Mouse (Mus musculus) C2C12 (cell line): Measurements from ENCODE around the gene Rin1. TPM values are rescaled to one million over a fixed set of nuclear protein-coding genes. Genes with fewer than 3 reads are reported as not detected.

Experiments used
- H3K27me3 ChIP-seq: one replicate; pipeline ENCODE4 v1.6.1; 2011; ENCODE audit not compliant: control insufficient read depth, insufficient read depth, insufficient read length
- H3K36me3 ChIP-seq: one replicate; pipeline ENCODE4 v1.6.1; 2011; ENCODE audit not compliant: control insufficient read depth, insufficient read depth
- H3K4me3 ChIP-seq: one replicate; pipeline ENCODE4 v1.5.1; 2011; ENCODE audit warnings: mild to moderate bottlenecking, control low read depth; ENCODE audit not compliant: poor library complexity, insufficient read depth, severe bottlenecking
- H3K79me2 ChIP-seq: one replicate; pipeline ENCODE4 v1.6.1; 2011; ENCODE audit not compliant: control insufficient read depth, insufficient read depth
- H3K79me3 ChIP-seq: one replicate; pipeline ENCODE4 v1.6.1; 2011; ENCODE audit warnings: low read depth, control low read depth
- H3ac ChIP-seq: one replicate; pipeline ENCODE3; 2011; ENCODE audit warnings: low read depth; ENCODE audit not compliant: control insufficient read depth, insufficient read length
- CEBPB ChIP-seq: IDR thresholded peaks from one replicate; pipeline ENCODE4 v1.6.1; 2011; ENCODE audit warnings: low read depth, mild to moderate bottlenecking, control low read depth, moderate library complexity
- CTCF ChIP-seq: IDR thresholded peaks from one replicate; pipeline ENCODE4 v1.5.1; 2011; ENCODE audit not compliant: control insufficient read depth, insufficient read depth, insufficient read length
- FOSL1 ChIP-seq: IDR thresholded peaks from one replicate; pipeline ENCODE4 v1.8.0; 2011; ENCODE audit warnings: mild to moderate bottlenecking, low read length; ENCODE audit not compliant: poor library complexity, insufficient read depth, severe bottlenecking
- MAX ChIP-seq: IDR thresholded peaks from one replicate; pipeline ENCODE4 v1.6.1; 2011; ENCODE audit warnings: mild to moderate bottlenecking, control low read depth
- MYOD1 ChIP-seq: IDR thresholded peaks from one replicate; pipeline ENCODE4 v1.6.1; 2011; ENCODE audit warnings: low read depth; ENCODE audit not compliant: control insufficient read depth, insufficient read length
- MYOG ChIP-seq: IDR thresholded peaks from one replicate; pipeline ENCODE4 v1.6.1; 2011; ENCODE audit not compliant: control insufficient read depth, insufficient read length; ENCODE audit errors: extremely low read depth
- USF1 ChIP-seq: IDR thresholded peaks from one replicate; pipeline ENCODE4 v1.6.1; 2011; ENCODE audit warnings: low read depth, mild to moderate bottlenecking, control low read depth, moderate library complexity
- polyA plus RNA-seq: library from polyadenylated mRNA; unstranded; fragments of >200 nt; fragmentation: generic; extraction: Trizol; gene quantifications from one replicate; pipeline ENCODE4 v1.2.1, GENCODE M21; 2012; ENCODE audit warnings: missing spikeins

Gene Rin1
- polyA plus RNA-seq, 1 experiment = 48.9 TPM

GRCm38 (mm10) chr19:5087884-5088728 is 37.8 kb downstream of the Rin1 start, which contains the start of gene Yif1a:
TSS of gene Yif1a (plus strand) at chr19:5088538.
- no peak for TF ChIP-seq FOSL1
- peak; percentile 40 for TF ChIP-seq CTCF
- no peak for TF ChIP-seq MYOG
- no peak for TF ChIP-seq CEBPB
- TF ChIP-seq MYOD1 = no peak
- TF ChIP-seq MAX = peak; percentile 66
- TF ChIP-seq USF1 = no peak
- H3K79me2 ChIP-seq = peaks cover 13% of the 10 kb centered on the region
- peaks cover 3% of the 10 kb centered on the region for H3K36me3 ChIP-seq
- no peaks in the 10 kb centered on the region for H3K79me3 ChIP-seq
- no peaks in the 10 kb centered on the region for H3K27me3 ChIP-seq
- H3ac ChIP-seq = peak within 1 kb of the TSS; percentile 73
- peak within 1 kb of the TSS; percentile 86 for H3K4me3 ChIP-seq

- Histone ChIP-seq H3K4me3 (peak overlapping the region; percentile 86), H3K79me3 (no peaks in the 10 kb centered on the region), H3K27me3 (no peaks in the 10 kb centered on the region), H3ac (no peak overlapping the region), H3K36me3 (peaks cover 3% of the 10 kb centered on the region), H3K79me2 (peaks cover 13% of the 10 kb centered on the region)
- TF ChIP-seq USF1 = no peak
Observed at GRCm38 (mm10) chr19:5089324-5089723, 39.0 kb downstream of the Rin1 start.

- TF ChIP-seq MYOD1 = no peak
- no peak for TF ChIP-seq MAX
- no peak for TF ChIP-seq USF1
- no peak for TF ChIP-seq CEBPB
- no peak for TF ChIP-seq MYOG
- no peak for TF ChIP-seq FOSL1
- no peak for TF ChIP-seq CTCF
Observed at GRCm38 (mm10) chr19:5092083-5092482, 41.8 kb downstream of the Rin1 start.

GRCm38 (mm10) chr19:5093481-5094242 is 43.4 kb downstream of the Rin1 start:
- peaks cover 11% of the 10 kb centered on the region for H3K79me2 ChIP-seq
- no peak overlapping the region for H3K4me3 ChIP-seq
- H3ac ChIP-seq = no peak overlapping the region
- no peaks in the 10 kb centered on the region for H3K27me3 ChIP-seq
- TF ChIP-seq MYOG (no peak), FOSL1 (no peak), MAX (no peak), CEBPB (no peak), USF1 (no peak), CTCF (no peak)
- no peaks in the 10 kb centered on the region for H3K79me3 ChIP-seq
- peaks cover 3% of the 10 kb centered on the region for H3K36me3 ChIP-seq

More at GRCm38 (mm10) chr19:5092083-5092482, 41.8 kb downstream of the Rin1 start:
- Histone ChIP-seq H3K79me3 (no peaks in the 10 kb centered on the region), H3K36me3 (peaks cover 3% of the 10 kb centered on the region), H3K27me3 (no peaks in the 10 kb centered on the region), H3K79me2 (peaks cover 13% of the 10 kb centered on the region), H3ac (no peak overlapping the region), H3K4me3 (no peak overlapping the region)

- Histone ChIP-seq H3K79me3 (no peaks in the 10 kb centered on the region), H3K79me2 (peaks cover 6% of the 10 kb centered on the region), H3K4me3 (no peak overlapping the region), H3K36me3 (peaks cover 3% of the 10 kb centered on the region), H3K27me3 (no peaks in the 10 kb centered on the region), H3ac (no peak overlapping the region)
- no peak for TF ChIP-seq MYOG
- TF ChIP-seq CEBPB = no peak
- TF ChIP-seq MAX = no peak
- TF ChIP-seq CTCF = peak; percentile 75
Observed at GRCm38 (mm10) chr19:5094243-5094632, 44.0 kb downstream of the Rin1 start.
